Mouse (Mus musculus): Measurements from ENCODE around the gene Abcc6.

- TF ChIP-seq POLR2A (IDR thresholded peaks at IDR 0.05; ENCODE audit: borderline replicate concordance, insufficient read depth, low read length): no peak
- no peak for TF ChIP-seq CTCF (IDR thresholded peaks at IDR 0.05; ENCODE audit: borderline replicate concordance, insufficient read depth, low read depth, low read length)
These were observed 47.6 kb upstream of the Abcc6 start for GRCm38 (mm10) chr7:46077675-46078074.
